Mouse (Mus musculus): ENCODE data around the gene Itsn2. TPM values are rescaled to one million over a fixed set of nuclear protein-coding genes. Genes with fewer than 3 reads are reported as not detected.
A peak's percentile ranks its signal among the peaks of the same experiment; 100 is the strongest.
"Not testable (repeated sequence)": the region's sequence is repeated elsewhere in the genome, so short reads cannot be mapped to it uniquely, and the experiment has no call there.

The Itsn2 gene
- 36.0 and 38.9 TPM in 2 replicates for polyA plus RNA-seq (2015; fragmentation: Nextera tagmentation; extraction: Ambion mirVana)

DNA sequence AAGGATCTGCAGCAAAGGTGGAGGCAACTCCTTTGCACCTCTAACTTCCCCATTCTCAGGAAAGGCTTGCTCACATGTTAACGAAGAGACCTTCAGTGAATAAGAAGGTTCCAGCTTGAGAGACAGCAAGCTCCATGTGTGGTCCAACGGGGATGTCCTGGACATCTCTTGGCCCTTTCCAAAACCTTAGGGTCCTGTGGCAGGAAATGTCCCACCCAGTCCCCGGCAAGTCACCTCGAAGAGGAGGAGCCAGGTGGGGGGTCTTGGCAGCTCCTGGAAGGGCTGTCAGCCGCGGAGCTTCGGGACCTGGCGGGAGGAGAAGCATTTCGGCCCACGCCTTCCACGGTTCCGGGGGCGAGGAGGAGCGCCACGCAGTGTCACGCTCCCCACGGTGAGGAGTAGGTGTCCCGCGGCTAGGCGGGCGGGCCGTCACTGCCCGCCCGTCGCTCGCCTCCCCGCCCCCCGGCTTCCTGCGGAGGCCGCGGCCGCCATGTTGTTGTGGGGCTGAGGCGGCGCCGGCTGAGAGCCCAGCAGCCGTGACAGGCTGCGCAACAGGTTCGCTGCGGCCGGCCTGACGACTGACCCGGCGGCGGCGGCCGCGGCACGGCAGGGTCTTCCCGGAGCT lies at the start of gene Itsn2, which contains the start of gene Gm3625:
Itsn2 (plus strand) TSS at position 98 of the 625 bp plus-strand sequence.
Gm3625 (minus strand) TSS at position 387 of the 625 bp plus-strand sequence.
- H3K9ac ChIP-seq, result peak within 1 kb of the TSS; percentile 68
- under 1% methylated on average over 46 of the region's 49 CpGs for WGBS
- no peaks in the 10 kb centered on the region for H3K36me3 ChIP-seq
- H3K27me3 ChIP-seq (replicated peaks), result no peaks in the 10 kb centered on the region
- peak within 1 kb of the TSS; percentile 86 for H3K4me2 ChIP-seq
- peak; percentile 89 for ATAC-seq (ENCODE audit: insufficient read depth, low FRiP score, low read depth)
- peak within 1 kb of the TSS; percentile 83 for H3K27ac ChIP-seq
- H3K4me1 ChIP-seq, result 0 out of 2 replicates have a peak, but pooled peaks cover 2% of the 10 kb centered on the region
- peak within 1 kb of the TSS; percentile 75 for H3K4me3 ChIP-seq (replicated peaks)
- H3K9me3 ChIP-seq, result no peaks in the 10 kb centered on the region

- no peaks in the 10 kb centered on the region for H3K36me3 ChIP-seq
- no peak overlapping the region for H3K9ac ChIP-seq
- no peak overlapping the region for H3K4me2 ChIP-seq
- ATAC-seq (ENCODE audit: insufficient read depth, low FRiP score, low read depth), result no peak
- H3K4me1 ChIP-seq, result no peaks in the 10 kb centered on the region
- H3K27me3 ChIP-seq (replicated peaks), result 0 out of 2 replicates have a peak, but pooled peaks cover 3% of the 10 kb centered on the region
- 83% methylated on average over 5 of the region's 5 CpGs for WGBS
- no peak overlapping the region for H3K27ac ChIP-seq
- H3K4me3 ChIP-seq (replicated peaks), result no peak overlapping the region
- no peaks in the 10 kb centered on the region for H3K9me3 ChIP-seq
Observed at GRCm38 (mm10) chr12:4544400-4544919, 48.0 kb upstream of the Itsn2 start.

DNA sequence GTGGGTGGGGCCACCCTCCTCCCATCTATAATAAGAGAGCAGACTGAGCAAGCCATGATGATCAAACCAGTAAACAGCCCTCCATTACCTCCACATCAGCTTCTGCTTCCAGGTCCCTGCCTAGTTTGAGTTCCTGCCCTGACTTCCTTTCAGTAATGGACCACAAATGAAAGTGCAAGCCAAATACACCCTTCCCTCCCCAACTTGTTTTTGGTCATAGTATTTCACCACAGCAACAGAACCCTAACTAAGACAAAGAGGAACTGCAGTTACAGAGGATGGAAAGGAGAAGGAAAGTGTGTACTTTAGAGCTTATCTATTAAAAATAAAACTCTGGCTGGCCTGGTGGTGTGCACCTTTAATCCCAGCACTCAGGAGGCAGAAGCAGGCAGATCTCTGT lies 47.0 kb upstream of the Itsn2 start:
- Histone ChIP-seq H3K4me3 (replicated peaks) (no peak overlapping the region), H3K36me3 (no peaks in the 10 kb centered on the region), H3K27me3 (replicated peaks) (0 out of 2 replicates have a peak, but pooled peaks cover 4% of the 10 kb centered on the region), H3K4me2 (no peak overlapping the region), H3K9me3 (no peaks in the 10 kb centered on the region), H3K9ac (no peak overlapping the region), H3K4me1 (no peaks in the 10 kb centered on the region), H3K27ac (no peak overlapping the region)
- no peak for ATAC-seq (ENCODE audit: insufficient read depth, low FRiP score, low read depth)

DNA sequence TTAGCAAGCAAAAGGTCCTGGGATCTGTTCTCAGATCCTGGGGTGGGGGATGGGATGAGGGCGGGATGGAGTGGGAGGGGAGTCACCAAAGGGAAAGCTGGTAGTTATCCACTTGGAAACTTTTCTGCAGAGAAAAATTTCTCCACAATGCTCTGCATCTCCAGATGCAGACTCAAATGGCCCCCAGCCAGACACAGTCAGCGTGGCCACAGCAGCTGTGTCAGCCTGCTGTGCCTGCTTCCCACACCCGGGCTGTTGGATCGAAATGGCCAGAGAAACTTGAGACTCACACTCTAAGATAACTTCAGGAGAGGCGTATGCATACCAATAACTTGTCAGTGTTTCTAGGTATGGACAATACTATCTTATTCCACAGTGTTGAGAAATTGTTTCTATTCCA lies 45.9 kb upstream of the Itsn2 start:
- ATAC-seq (ENCODE audit: insufficient read depth, low FRiP score, low read depth), result peak; percentile 27; the same call in 1 of the 2 replicates
- 0 out of 2 replicates have a peak, but pooled peaks cover 4% of the 10 kb centered on the region for H3K27me3 ChIP-seq (replicated peaks)
- peak overlapping the region; percentile 21; the same call in 1 of the 2 replicates for H3K27ac ChIP-seq

DNA sequence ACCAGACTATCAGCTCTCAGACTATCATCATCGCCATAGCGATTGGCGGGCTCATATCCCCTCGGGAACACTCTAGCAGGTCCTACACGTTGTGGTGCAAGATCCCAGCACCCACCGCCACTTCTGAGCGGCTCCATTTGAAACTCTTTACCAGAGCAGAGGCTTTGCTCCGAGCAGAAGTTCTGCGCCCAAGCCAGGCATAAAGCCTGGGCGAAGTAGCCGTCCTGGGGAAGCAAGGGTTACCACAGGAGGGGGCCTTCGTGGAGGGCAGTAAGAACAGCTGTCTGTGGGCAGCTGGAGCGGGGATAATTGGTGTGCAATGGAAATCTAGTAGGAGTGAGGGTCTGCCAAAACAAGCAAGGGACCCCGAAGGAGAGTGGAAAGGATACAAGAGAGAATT lies 44.9 kb upstream of the Itsn2 start:
- Histone ChIP-seq H3K27me3 (replicated peaks) (0 out of 2 replicates have a peak, but pooled peaks cover 4% of the 10 kb centered on the region), H3K36me3 (no peaks in the 10 kb centered on the region), H3K4me3 (replicated peaks) (no peak overlapping the region), H3K4me1 (no peaks in the 10 kb centered on the region), H3K27ac (no peak overlapping the region), H3K9me3 (no peaks in the 10 kb centered on the region), H3K9ac (no peak overlapping the region), H3K4me2 (no peak overlapping the region)
- ATAC-seq (ENCODE audit: insufficient read depth, low FRiP score, low read depth), result no peak
- 66% methylated on average over 14 of the region's 14 CpGs for WGBS

More for the DNA sequence above, 45.9 kb upstream of the Itsn2 start:
- no peak overlapping the region for H3K9ac ChIP-seq
- no peaks in the 10 kb centered on the region for H3K9me3 ChIP-seq
- no peaks in the 10 kb centered on the region for H3K36me3 ChIP-seq
- WGBS, result 41% methylated on average over 5 of the region's 5 CpGs
- no peak overlapping the region for H3K4me2 ChIP-seq
- H3K4me3 ChIP-seq (replicated peaks), result no peak overlapping the region
- H3K4me1 ChIP-seq, result no peaks in the 10 kb centered on the region

DNA sequence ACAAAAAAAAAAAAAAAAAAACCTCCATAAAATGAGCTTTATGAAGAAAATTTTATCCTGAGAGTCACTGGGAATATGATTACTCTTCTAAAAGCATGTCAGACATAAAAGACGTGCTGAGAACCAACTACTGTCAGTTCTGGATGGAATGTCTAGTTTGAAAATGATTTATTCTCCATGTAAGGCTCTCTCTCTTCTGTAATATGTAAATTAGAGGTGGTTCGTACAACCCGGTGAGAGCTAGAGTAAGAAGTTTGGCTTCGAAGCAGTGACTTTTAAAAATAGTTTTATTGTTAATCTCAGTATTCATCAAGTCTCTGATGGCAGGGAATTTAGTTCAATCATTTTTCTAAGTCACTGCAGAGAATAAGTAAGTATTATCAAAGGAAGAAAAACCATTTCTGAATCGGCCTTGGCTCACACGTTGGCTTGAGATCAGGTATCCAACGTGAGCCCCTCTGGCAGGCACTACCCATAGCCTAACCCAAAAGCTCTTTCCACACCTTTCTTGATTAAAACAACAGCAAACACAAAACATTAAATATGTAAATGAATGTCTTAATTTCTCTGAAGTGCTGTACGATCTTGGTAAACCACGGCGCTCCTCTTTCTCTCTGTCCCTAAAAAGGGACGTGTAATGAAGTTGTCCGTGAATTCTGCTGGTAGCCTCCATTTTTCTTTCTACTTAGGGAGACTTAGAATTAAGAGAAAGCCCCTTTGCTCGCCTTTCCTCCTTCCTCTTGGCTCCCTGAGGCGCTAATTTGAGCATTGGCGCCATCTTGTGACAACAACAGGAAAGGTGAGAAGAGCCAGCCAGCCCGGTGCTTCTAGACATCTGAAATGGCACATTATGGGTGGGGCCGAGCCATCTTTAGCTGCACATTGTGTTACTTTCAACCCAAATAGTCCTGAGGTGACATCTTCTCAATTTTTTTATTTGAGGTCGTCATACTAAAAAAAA lies 44.1 kb upstream of the Itsn2 start:
- Histone ChIP-seq H3K4me2 (peak overlapping the region; percentile 48), H3K27ac (no peak overlapping the region), H3K27me3 (replicated peaks) (0 out of 2 replicates have a peak, but pooled peaks cover 4% of the 10 kb centered on the region), H3K36me3 (no peaks in the 10 kb centered on the region), H3K9me3 (no peaks in the 10 kb centered on the region), H3K9ac (no peak overlapping the region), H3K4me3 (replicated peaks) (no peak overlapping the region), H3K4me1 (no peaks in the 10 kb centered on the region)
- peak; percentile 53; the same call in 1 of the 2 replicates for ATAC-seq (ENCODE audit: insufficient read depth, low FRiP score, low read depth)
- WGBS, result 17% methylated on average over 18 of the region's 18 CpGs

GRCm38 (mm10) chr12:4553704-4554103 lies 38.7 kb upstream of the Itsn2 start:
- H3K4me1 ChIP-seq; H3K9me3 ChIP-seq; H3K27ac ChIP-seq; H3K9ac ChIP-seq; H3K36me3 ChIP-seq; ATAC-seq (ENCODE audit: insufficient read depth, low FRiP score, low read depth); H3K4me3 ChIP-seq (replicated peaks); H3K27me3 ChIP-seq (replicated peaks); H3K4me2 ChIP-seq: not testable (repeated sequence)
- WGBS, result 62% methylated on average over 3 of the region's 3 CpGs

- H3K4me2 ChIP-seq, result no peak overlapping the region
- no peak for ATAC-seq (ENCODE audit: insufficient read depth, low FRiP score, low read depth)
- no peaks in the 10 kb centered on the region for H3K36me3 ChIP-seq
- H3K27me3 ChIP-seq (replicated peaks), result no peaks in the 10 kb centered on the region
- no peak overlapping the region for H3K27ac ChIP-seq
- 77% methylated on average over 5 of the region's 6 CpGs for WGBS
- H3K4me1 ChIP-seq, result 0 out of 2 replicates have a peak, but pooled peaks cover 4% of the 10 kb centered on the region
- no peak overlapping the region for H3K9ac ChIP-seq
- no peaks in the 10 kb centered on the region for H3K9me3 ChIP-seq
- H3K4me3 ChIP-seq (replicated peaks), result no peak overlapping the region
Observed at GRCm38 (mm10) chr12:4555451-4555850, 37.0 kb upstream of the Itsn2 start.

DNA sequence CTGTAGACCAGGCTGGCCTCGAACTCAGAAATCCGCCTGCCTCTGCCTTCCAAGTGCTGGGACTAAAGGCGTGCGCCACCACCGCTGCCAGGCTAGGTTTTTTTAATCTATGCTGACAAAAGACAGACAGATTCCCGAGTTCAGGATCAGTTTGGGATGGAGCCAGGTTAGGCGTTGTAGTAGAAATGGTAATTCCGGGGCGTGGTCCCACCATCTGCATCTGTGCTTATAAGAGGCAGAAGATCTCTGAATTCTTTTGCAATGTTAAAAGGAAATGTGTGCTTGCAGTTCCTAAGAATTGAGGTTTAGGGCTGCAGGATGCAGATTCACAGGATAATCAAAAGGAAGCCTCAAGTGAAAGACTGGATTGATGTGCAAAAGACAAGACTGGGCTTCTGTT lies 35.5 kb upstream of the Itsn2 start:
- Histone ChIP-seq H3K27ac (no peak overlapping the region), H3K9ac (no peak overlapping the region), H3K9me3 (no peaks in the 10 kb centered on the region), H3K27me3 (replicated peaks) (no peaks in the 10 kb centered on the region), H3K36me3 (no peaks in the 10 kb centered on the region), H3K4me1 (0 out of 2 replicates have a peak, but pooled peaks cover 4% of the 10 kb centered on the region), H3K4me2 (no peak overlapping the region), H3K4me3 (replicated peaks) (no peak overlapping the region)
- WGBS, result 81% methylated on average over 9 of the region's 9 CpGs
- no peak for ATAC-seq (ENCODE audit: insufficient read depth, low FRiP score, low read depth)

- Histone ChIP-seq H3K36me3 (no peaks in the 10 kb centered on the region), H3K4me2 (no peak overlapping the region)
- WGBS, result 64% methylated on average over 3 of the region's 3 CpGs
Observed at GRCm38 (mm10) chr12:4557436-4557835, 35.0 kb upstream of the Itsn2 start.

GRCm38 (mm10) chr12:4558013-4558412 lies 34.4 kb upstream of the Itsn2 start:
- no peaks in the 10 kb centered on the region for H3K27me3 ChIP-seq (replicated peaks)
- no peak overlapping the region for H3K9ac ChIP-seq
- no peak overlapping the region for H3K4me2 ChIP-seq
- H3K4me3 ChIP-seq (replicated peaks), result no peak overlapping the region
- no peaks in the 10 kb centered on the region for H3K36me3 ChIP-seq
- H3K9me3 ChIP-seq, result no peaks in the 10 kb centered on the region
- H3K4me1 ChIP-seq, result 0 out of 2 replicates have a peak, but pooled peaks cover 4% of the 10 kb centered on the region
- no peak overlapping the region for H3K27ac ChIP-seq
- WGBS, result 85% methylated on average over 3 of the region's 3 CpGs
- ATAC-seq (ENCODE audit: insufficient read depth, low FRiP score, low read depth), result no peak

More at GRCm38 (mm10) chr12:4557436-4557835, 35.0 kb upstream of the Itsn2 start:
- Histone ChIP-seq H3K9ac (no peak overlapping the region), H3K9me3 (no peaks in the 10 kb centered on the region), H3K4me3 (replicated peaks) (no peak overlapping the region), H3K27ac (no peak overlapping the region), H3K27me3 (replicated peaks) (no peaks in the 10 kb centered on the region), H3K4me1 (0 out of 2 replicates have a peak, but pooled peaks cover 4% of the 10 kb centered on the region)
- ATAC-seq (ENCODE audit: insufficient read depth, low FRiP score, low read depth), result no peak

Data from stomach, embryonic 15.5 days (tissue).